Mouse (Mus musculus): Measurements from ENCODE around the gene Serpinb9.

DNA sequence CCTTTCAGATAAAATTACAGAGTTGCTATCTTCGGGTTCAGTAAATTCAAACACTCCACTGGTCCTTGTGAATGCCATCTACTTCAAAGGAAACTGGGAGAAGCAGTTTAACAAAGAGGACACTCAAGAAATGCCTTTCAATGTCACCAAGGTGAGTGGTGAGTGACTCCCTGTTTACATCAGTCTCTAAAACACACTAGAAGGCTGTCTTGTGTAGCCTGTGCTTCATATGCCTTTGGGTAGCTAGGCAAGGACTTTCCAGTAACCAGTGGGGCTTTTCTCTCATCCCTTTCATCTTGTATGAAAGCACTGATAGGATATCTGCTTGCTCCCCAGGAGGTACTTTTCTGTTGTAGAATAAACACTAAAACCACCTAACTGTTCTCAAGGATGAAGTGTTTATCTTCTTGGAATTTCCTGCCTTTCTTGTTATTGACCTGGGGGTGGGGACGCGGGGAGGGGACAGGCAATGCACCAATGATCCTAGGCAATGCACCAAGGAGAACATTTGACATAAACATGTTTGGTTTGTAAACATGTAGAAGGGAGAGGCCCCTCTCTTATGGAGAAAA is 28.1 kb upstream of the Serpinb9 start:
- TF ChIP-seq CTCF (IDR thresholded peaks at IDR 0.05; ENCODE audit: low read depth, low read length) (no peak), POLR2A (IDR thresholded peaks at IDR 0.05; ENCODE audit: borderline replicate concordance, low read depth, low read length) (no peak)
